Mouse (Mus musculus) midbrain, embryonic 15.5 days (tissue): ENCODE data around the gene Spire2. TPM values are rescaled to one million over a fixed set of nuclear protein-coding genes. Genes with fewer than 3 reads are reported as not detected.
"Not testable (repeated sequence)": the region's sequence is repeated elsewhere in the genome, so short reads cannot be mapped to it uniquely, and the experiment has no call there.

Experiments
- ATAC-seq: fragments of 200-750 bp; cut with Nextera tagmentation; replicated peaks from 2 replicates; pipeline ENCODE4 v1.8.0; 2017; ENCODE audit warnings: moderate TSS enrichment
- H3K27ac ChIP-seq: fragments of 300-500 bp; sonication (generic); 2 replicates; pipeline ENCODE4 v1.5.1; 2015; ENCODE audit warnings: mild to moderate bottlenecking, inconsistent platforms
- H3K27me3 ChIP-seq: fragments of 300-500 bp; sonication (generic); replicated peaks from 2 replicates; pipeline ENCODE4 v1.6.1; 2015; ENCODE audit warnings: inconsistent platforms
- H3K36me3 ChIP-seq: fragments of 300-500 bp; sonication (generic); replicated peaks from 2 replicates; pipeline ENCODE4 v1.6.1; 2015; ENCODE audit warnings: inconsistent platforms
- H3K4me1 ChIP-seq: fragments of 300-500 bp; sonication (generic); 2 replicates; pipeline ENCODE4 v1.6.1; 2015; ENCODE audit warnings: inconsistent platforms
- H3K4me2 ChIP-seq: fragments of 300-500 bp; sonication (generic); 2 replicates; pipeline ENCODE4 v1.6.1; 2015; ENCODE audit warnings: inconsistent platforms, mild to moderate bottlenecking, moderate library complexity
- H3K4me3 ChIP-seq: fragments of 300-500 bp; sonication (generic); 2 replicates; pipeline ENCODE4 v1.5.1; 2015; ENCODE audit warnings: mild to moderate bottlenecking, inconsistent platforms
- H3K9ac ChIP-seq: fragments of 300-500 bp; sonication (generic); 2 replicates; pipeline ENCODE4 v1.6.1; 2015; ENCODE audit warnings: mild to moderate bottlenecking, inconsistent platforms
- H3K9me3 ChIP-seq: fragments of 300-500 bp; sonication (generic); 2 replicates; pipeline ENCODE4 v1.6.1; 2016; ENCODE audit warnings: inconsistent platforms
- WGBS: fragments of 180-500 bp; shearing (Covaris S2); methylation state at CpG from one replicate; pipeline ENCODE4 v1.1.7; 2015; ENCODE audit warnings: mixed read lengths; 5-methylcytosine and 5-hydroxymethylcytosine counted together
- polyA plus RNA-seq: library from polyadenylated mRNA; unstranded; fragments of >200 nt; fragmentation: Nextera tagmentation; extraction: Ambion mirVana; gene quantifications from 2 replicates; pipeline ENCODE4 v1.2.1, GENCODE M21; 2015

Spire2 gene
- polyA plus RNA-seq, 1 experiment from 2014 or later, result 44.0 TPM

DNA sequence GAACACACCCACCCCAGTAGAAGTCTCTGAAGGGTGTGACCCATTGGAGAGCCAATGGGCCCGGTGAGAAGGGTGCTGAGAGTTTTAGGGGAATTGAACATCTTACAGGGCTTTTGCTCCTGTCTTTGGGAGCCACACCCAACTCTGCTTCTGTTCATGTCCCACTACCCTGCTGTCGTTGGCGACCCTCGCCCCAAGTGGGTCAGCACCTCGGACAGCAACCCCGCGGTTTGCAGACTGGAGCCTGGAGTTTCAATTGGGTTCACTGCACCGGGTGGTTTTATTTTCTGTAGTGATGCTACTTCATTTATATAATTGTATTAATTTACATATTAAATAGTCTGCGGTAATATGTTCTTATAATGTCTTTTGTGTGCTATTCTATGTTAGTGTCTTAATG, 81.7 kb downstream of the Spire2 start:
- Histone ChIP-seq H3K4me1 (peaks cover 43% of the 10 kb centered on the region), H3K4me2 (peak overlapping the region; percentile 95), H3K9me3 (no peaks in the 10 kb centered on the region), H3K27me3 (no peaks in the 10 kb centered on the region), H3K9ac (peak overlapping the region; percentile 94), H3K4me3 (peak overlapping the region; percentile 74), H3K36me3 (peaks cover 14% of the 10 kb centered on the region; the same call in 1 of the 2 replicates), H3K27ac (peak overlapping the region; percentile 98)
- 8% methylated on average over 9 of the region's 9 CpGs for WGBS
- ATAC-seq, result no peak

DNA sequence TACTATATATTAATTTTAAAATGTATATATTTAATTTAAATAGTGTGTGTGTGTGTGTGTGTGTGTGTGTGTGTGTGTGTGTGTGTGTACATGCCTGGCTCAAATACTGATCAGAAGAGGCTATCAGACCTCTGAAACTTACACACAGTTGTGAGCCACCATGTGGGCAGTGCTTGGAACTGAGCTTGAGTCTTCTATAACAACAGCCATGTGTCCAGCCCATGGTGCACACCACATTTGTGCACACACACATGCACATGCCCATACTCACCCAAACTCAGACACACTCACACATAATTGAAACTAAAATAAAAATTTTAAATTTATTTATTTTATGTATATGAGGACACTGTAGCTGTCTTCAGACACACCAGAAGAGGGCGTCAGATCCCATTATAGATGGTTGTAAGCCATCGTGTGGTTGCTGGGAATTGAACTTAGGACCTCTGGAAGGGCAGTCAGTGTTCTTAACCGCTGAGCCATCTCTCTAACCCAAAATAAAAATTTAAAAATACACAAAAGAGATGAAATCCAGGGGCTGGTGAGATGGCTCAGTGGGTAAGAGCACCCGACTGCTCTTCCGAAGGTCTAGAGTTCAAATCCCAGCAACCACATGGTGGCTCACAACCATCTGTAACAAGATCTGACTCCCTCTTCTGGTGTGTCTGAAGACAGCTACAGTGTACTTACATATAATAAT, 82.6 kb downstream of the Spire2 start:
- not testable (repeated sequence) for H3K27ac ChIP-seq, H3K9ac ChIP-seq, H3K9me3 ChIP-seq, ATAC-seq, H3K27me3 ChIP-seq
- H3K4me1 ChIP-seq, result peaks cover 34% of the 10 kb centered on the region
- 81% methylated on average over 5 of the region's 5 CpGs for WGBS
- peak overlapping the region; percentile 95 for H3K4me2 ChIP-seq
- H3K36me3 ChIP-seq, result peaks cover 22% of the 10 kb centered on the region
- H3K4me3 ChIP-seq, result peak overlapping the region; percentile 74

DNA sequence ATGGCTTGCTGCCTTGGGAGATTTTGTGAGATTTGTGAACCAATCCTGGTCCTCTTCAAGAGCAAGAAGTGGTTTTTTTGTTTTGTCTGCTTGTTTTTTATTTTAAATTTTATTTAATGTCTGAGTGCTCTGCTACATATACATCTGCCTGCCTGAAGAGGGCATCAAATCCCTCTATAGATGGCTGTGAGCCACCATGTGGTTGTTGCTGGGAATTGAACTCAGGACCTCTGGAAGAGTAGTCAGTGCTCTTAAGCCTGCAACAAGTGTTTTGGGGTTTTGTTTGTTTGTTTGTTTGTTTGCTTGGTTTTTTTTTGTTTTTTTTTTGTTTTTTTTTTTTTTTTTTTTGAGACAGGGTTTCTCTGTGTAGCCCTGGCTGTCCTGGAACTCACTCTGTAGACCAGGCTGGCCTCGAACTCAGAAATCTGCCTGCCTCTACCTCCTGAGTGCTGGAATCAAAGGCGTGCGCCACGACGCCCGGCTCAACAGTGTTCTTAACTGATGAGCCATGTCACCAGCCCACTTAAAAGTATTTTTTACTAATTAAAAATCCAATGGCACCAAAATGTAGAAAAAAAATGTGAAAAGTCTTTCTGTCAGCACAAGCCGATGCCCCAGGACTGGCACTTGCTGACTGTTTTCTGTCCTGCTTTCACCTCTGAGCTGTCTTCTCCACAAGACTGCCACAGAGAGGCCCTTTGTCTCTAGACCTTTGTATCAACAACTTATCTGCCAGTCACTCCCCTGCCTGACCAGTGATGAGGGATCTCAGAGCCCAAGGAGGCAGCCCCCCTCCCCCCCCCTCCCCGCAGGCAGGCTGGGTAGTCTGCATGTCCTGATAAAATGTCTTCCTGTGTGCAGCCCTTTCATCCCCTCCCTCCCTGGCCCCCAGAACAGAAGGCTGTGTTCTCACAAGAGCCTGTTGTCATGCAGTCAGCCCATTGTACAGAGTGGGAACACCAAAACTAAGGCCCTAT, 83.7 kb downstream of the Spire2 start:
- Histone ChIP-seq H3K4me1 (peaks cover 31% of the 10 kb centered on the region), H3K27ac (no peak overlapping the region), H3K9ac (0 out of 2 replicates have a peak overlapping the region, but pooled peaks have one; percentile 10), H3K9me3 (no peaks in the 10 kb centered on the region), H3K4me3 (peak overlapping the region; percentile 74), H3K27me3 (no peaks in the 10 kb centered on the region), H3K4me2 (peak overlapping the region; percentile 95), H3K36me3 (peaks cover 33% of the 10 kb centered on the region)
- ATAC-seq, result no peak
- 84% methylated on average over 8 of the region's 8 CpGs for WGBS

DNA sequence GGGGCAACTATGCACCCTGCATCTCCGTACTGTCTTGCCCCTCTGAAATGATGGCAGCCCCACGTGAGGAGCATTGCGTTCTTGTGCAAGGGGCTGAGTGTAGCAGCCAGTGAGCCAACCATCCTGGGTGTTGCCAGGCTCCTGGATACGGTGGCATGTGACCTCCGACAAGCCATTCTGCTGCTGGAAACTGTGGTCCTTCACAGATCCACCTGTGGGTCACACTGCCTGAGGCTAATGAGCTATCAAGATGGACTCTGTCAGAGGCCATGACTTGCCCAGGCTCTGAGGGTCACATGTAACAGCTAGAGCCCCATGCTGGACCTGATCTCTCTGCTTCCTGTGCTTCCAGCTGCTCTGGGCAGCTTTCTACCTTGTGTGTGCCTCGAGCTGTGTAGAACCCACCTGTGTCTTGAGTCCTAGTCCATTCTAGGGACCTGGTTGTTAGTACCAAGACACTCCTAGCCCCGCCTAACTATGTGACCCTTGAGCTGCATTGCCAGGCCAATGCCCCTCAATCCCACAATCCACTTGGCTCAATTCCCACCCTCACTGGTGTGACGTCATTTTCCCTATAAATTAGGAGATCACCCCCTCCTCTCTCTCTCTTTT, 84.5 kb downstream of the Spire2 start:
- peaks cover 38% of the 10 kb centered on the region for H3K36me3 ChIP-seq
- no peaks in the 10 kb centered on the region for H3K9me3 ChIP-seq
- ATAC-seq, result no peak
- no peak overlapping the region for H3K9ac ChIP-seq
- peaks cover 32% of the 10 kb centered on the region for H3K4me1 ChIP-seq
- H3K4me2 ChIP-seq, result peak overlapping the region; percentile 95
- H3K27me3 ChIP-seq, result no peaks in the 10 kb centered on the region
- 74% methylated on average over 8 of the region's 8 CpGs for WGBS
- no peak overlapping the region for H3K27ac ChIP-seq
- H3K4me3 ChIP-seq, result no peak overlapping the region

Other genes with a start within 250 kb of the Spire2 start
- gene Rpl13, start 230.4 kb upstream of the Spire2 start, polyA plus RNA-seq, result 632 and 634 TPM in 2 replicates
- gene Cpne7, start 215.3 kb upstream of the Spire2 start, polyA plus RNA-seq, result 8.1 TPM in 2 replicates
- 1.6 and 2.1 TPM in 2 replicates for gene Sult5a1, start 174.4 kb upstream of the Spire2 start, polyA plus RNA-seq
- 0.13 and 0.19 TPM in 2 replicates for gene Dpep1, start 146.5 kb upstream of the Spire2 start, polyA plus RNA-seq
- 227 and 235 TPM in 2 replicates for gene Chmp1a, start 120.0 kb upstream of the Spire2 start, polyA plus RNA-seq
- 8.0 and 8.1 TPM in 2 replicates for gene Spata33, start 119.9 kb upstream of the Spire2 start, polyA plus RNA-seq
- 52.6 and 55.0 TPM in 2 replicates for gene Cdk10, start 107.9 kb upstream of the Spire2 start, polyA plus RNA-seq
- gene Spata2l, start 96.5 kb upstream of the Spire2 start, polyA plus RNA-seq, result 7.4 and 8.1 TPM in 2 replicates
- gene Zfp276, start 78.5 kb upstream of the Spire2 start, polyA plus RNA-seq, result 28.2 and 30.3 TPM in 2 replicates
- 66.6 and 69.9 TPM in 2 replicates for gene Vps9d1, start 78.4 kb upstream of the Spire2 start, polyA plus RNA-seq
- 6.4 and 9.8 TPM in 2 replicates for gene Fanca, start 14.1 kb upstream of the Spire2 start, polyA plus RNA-seq
- gene Tcf25, start 41.0 kb downstream of the Spire2 start, polyA plus RNA-seq, result 324 and 331 TPM in 2 replicates
- gene Mc1r, start 74.4 kb downstream of the Spire2 start, polyA plus RNA-seq, result 0.10 and 0.17 TPM in 2 replicates
- 2,127 and 2,170 TPM in 2 replicates for gene Tubb3, start 78.7 kb downstream of the Spire2 start, polyA plus RNA-seq
- 48.4 and 49.8 TPM in 2 replicates for gene Def8, start 90.8 kb downstream of the Spire2 start, polyA plus RNA-seq
- gene Afg3l1, start 145.2 kb downstream of the Spire2 start, polyA plus RNA-seq, result 52.6 and 59.0 TPM in 2 replicates
- gene Dbndd1, start 182.8 kb downstream of the Spire2 start, polyA plus RNA-seq, result 106 and 107 TPM in 2 replicates
- 44.4 and 45.6 TPM in 2 replicates for gene Gas8, start 186.1 kb downstream of the Spire2 start, polyA plus RNA-seq